Mouse (Mus musculus): ENCODE data around the gene Aptx.
A peak's percentile ranks its signal among the peaks of the same experiment; 100 is the strongest.

The Aptx gene

GRCm38 (mm10) chr4:40702797-40703709 is at the start of gene Aptx:
Aptx (minus strand) TSS chr4:40703194.
- DNase-seq, result peak; percentile 96

GRCm38 (mm10) chr4:40735351-40735750 is 32.4 kb upstream of the Aptx start:
- no peak for DNase-seq

GRCm38 (mm10) chr4:40731262-40731661 is 28.3 kb upstream of the Aptx start:
- no peak for DNase-seq

- peak; percentile 19 for DNase-seq
These were observed 24.3 kb upstream of the Aptx start for GRCm38 (mm10) chr4:40727247-40727646.

GRCm38 (mm10) chr4:40725554-40725953 is 22.6 kb upstream of the Aptx start:
- no peak for DNase-seq

GRCm38 (mm10) chr4:40725141-40725540 is 22.1 kb upstream of the Aptx start:
- DNase-seq, result no peak

GRCm38 (mm10) chr4:40722687-40723460 is 19.9 kb upstream of the Aptx start:
- DNase-seq, result peak; percentile 89

- peak; percentile 100 for DNase-seq
These were observed 19.1 kb upstream of the Aptx start, which contains the start of gene Dnaja1 for GRCm38 (mm10) chr4:40722011-40722666. Dnaja1 (plus strand) TSS chr4:40722150.

- peak; percentile 24 for DNase-seq
These were observed 17.9 kb upstream of the Aptx start for GRCm38 (mm10) chr4:40720910-40721309.

GRCm38 (mm10) chr4:40717141-40717540 is 14.1 kb upstream of the Aptx start:
- no peak for DNase-seq

GRCm38 (mm10) chr4:40703710-40704275 is 799 bp upstream of the Aptx start:
- DNase-seq, result no peak

GRCm38 (mm10) chr4:40701796-40702195 is 1.2 kb downstream of the Aptx start:
- no peak for DNase-seq

- DNase-seq, result no peak
These were observed 2.8 kb downstream of the Aptx start for GRCm38 (mm10) chr4:40700216-40700615.

- DNase-seq, result no peak
These were observed 5.9 kb downstream of the Aptx start for GRCm38 (mm10) chr4:40697059-40697458.

GRCm38 (mm10) chr4:40691100-40691499 is 11.9 kb downstream of the Aptx start:
- DNase-seq, result no peak

GRCm38 (mm10) chr4:40683306-40683705 is 19.7 kb downstream of the Aptx start:
- DNase-seq, result no peak

GRCm38 (mm10) chr4:40682359-40682758 is 20.6 kb downstream of the Aptx start:
- DNase-seq, result no peak

- peak; percentile 71 for DNase-seq
These were observed 21.1 kb downstream of the Aptx start for GRCm38 (mm10) chr4:40681908-40682307.

- DNase-seq, result peak; percentile 66
These were observed 22.6 kb downstream of the Aptx start for GRCm38 (mm10) chr4:40680250-40680860.

GRCm38 (mm10) chr4:40677132-40677531 is 25.9 kb downstream of the Aptx start:
- DNase-seq, result peak; percentile 31

GRCm38 (mm10) chr4:40676338-40676737 is 26.7 kb downstream of the Aptx start:
- DNase-seq, result no peak

- no peak for DNase-seq
These were observed 29.5 kb downstream of the Aptx start for GRCm38 (mm10) chr4:40673526-40673925.

Measured in thymus, postnatal 4 days (tissue).